Mouse (Mus musculus) liver, embryonic 14.5 days (tissue): ENCODE measurements at regions not wholly inside any gene's neighbourhood (a gene's known extent, or its start where the extent isn't known, plus 50 kb on each side); places are given as distances from the start of the nearest gene placed in this dataset.

Experiments used
- ATAC-seq: fragments of 200-750 bp; cut with Nextera tagmentation; 2 replicates; pipeline ENCODE4 v1.8.0; 2017; ENCODE audit warnings: moderate number of reproducible peaks, mild to moderate bottlenecking, moderate library complexity; ENCODE audit not compliant: insufficient read depth
- DNase-seq, 3 experiments: peaks; one replicate each; pipeline ENCODE4 v3.0.0-alpha.2; 2012 to 2013; ENCODE audit warnings: low read depth in 3 of 3, low spot score in 3 of 3
- H3K27ac ChIP-seq: fragments of 300-500 bp; sonication (generic); 2 replicates; pipeline ENCODE4 v1.5.1; 2014; ENCODE audit warnings: moderate library complexity, mild to moderate bottlenecking, control low read depth, inconsistent platforms
- H3K27me3 ChIP-seq: fragments of 300-500 bp; sonication (generic); 2 replicates; pipeline ENCODE4 v1.6.1; 2014; ENCODE audit warnings: mild to moderate bottlenecking, low read length, moderate library complexity; ENCODE audit not compliant: control insufficient read depth, insufficient read depth
- H3K36me3 ChIP-seq: fragments of 300-500 bp; sonication (generic); replicated peaks from 2 replicates; pipeline ENCODE4 v1.6.1; 2014; ENCODE audit warnings: low read depth; ENCODE audit not compliant: control insufficient read depth, insufficient read depth
- H3K4me1 ChIP-seq, 2 experiments: fragments of 200-500 bp in 1 of 2; fragments of 300-500 bp in 1 of 2; sonication (generic) in 1 of 2; replicated peaks; 2 replicates each; pipeline ENCODE4 v1.6.1; 2012 to 2014; ENCODE audit warnings: antibody characterized with exemption in 1 of 2, inconsistent platforms in 1 of 2, low read length in 1 of 2; ENCODE audit not compliant: control insufficient read depth in 2 of 2, insufficient read depth in 2 of 2
- H3K4me2 ChIP-seq: fragments of 300-500 bp; sonication (generic); 2 replicates; pipeline ENCODE4 v1.6.1; 2014; ENCODE audit warnings: low read depth, mild to moderate bottlenecking, control low read depth, moderate library complexity
- H3K4me3 ChIP-seq, 2 experiments: fragments of 200-500 bp in 1 of 2; fragments of 300-500 bp in 1 of 2; sonication (generic) in 1 of 2; 2 replicates each; pipeline ENCODE4 v1.5.1; 2012 to 2014; ENCODE audit warnings: low read depth in 2 of 2, low read length in 2 of 2, mild to moderate bottlenecking in 2 of 2, control low read depth in 1 of 2, inconsistent platforms in 1 of 2, moderate library complexity in 1 of 2; ENCODE audit not compliant: insufficient read depth in 1 of 2
- H3K9ac ChIP-seq: fragments of 300-500 bp; sonication (generic); replicated peaks from 2 replicates; pipeline ENCODE4 v1.6.1; 2014; ENCODE audit warnings: mild to moderate bottlenecking, control low read depth, moderate library complexity
- H3K9me3 ChIP-seq: fragments of 300-500 bp; sonication (generic); 2 replicates; pipeline ENCODE4 v1.6.1; 2016; ENCODE audit warnings: low read length, mixed read lengths; ENCODE audit not compliant: control insufficient read depth
- CTCF ChIP-seq: IDR thresholded peaks from 2 replicates; pipeline ENCODE4 v1.5.1; 2016; ENCODE audit warnings: antibody characterized with exemption, low read depth, control low read depth
- EP300 ChIP-seq: IDR thresholded peaks from 2 replicates; pipeline ENCODE4 v1.6.1; 2016; ENCODE audit warnings: antibody characterized with exemption, low read depth
- WGBS: fragments of 180-500 bp; shearing (Covaris S2); extraction: QIAGEN DNeasy Blood & Tissue Kit; methylation state at CpG from one replicate; pipeline ENCODE4 v1.1.7; 2014; ENCODE audit not compliant: insufficient replicate concordance; 5-methylcytosine and 5-hydroxymethylcytosine counted together

DNA sequence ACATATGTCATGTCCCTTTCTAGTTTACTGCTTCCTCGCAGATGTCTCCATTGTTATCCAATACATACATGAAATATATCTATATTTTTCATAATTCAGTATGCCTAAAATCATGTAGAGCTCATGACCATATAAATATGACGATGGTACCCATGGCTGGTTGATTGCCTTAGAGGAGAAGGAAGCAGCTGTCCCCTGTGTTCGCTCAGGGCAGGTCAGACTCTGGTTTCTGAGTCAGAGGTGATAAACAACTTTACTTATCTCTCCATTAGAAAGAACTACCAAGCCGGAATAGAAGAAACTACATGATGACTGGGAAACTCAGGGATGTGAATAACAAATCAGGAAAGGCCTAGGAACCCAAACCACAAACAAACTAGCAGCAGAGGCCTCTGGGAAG, 307.6 kb downstream of the Sox4 start:
- no peaks in the 10 kb centered on the region for H3K27me3 ChIP-seq
- peaks cover 0 to 1% of the 10 kb centered on the region in 2 experiments; a peak in 1 of 4 replicates for H3K4me1 ChIP-seq
- WGBS: 23% methylated on average over 4 of the region's 4 CpGs
- no peaks in the 10 kb centered on the region for H3K9me3 ChIP-seq
- no peaks in the 10 kb centered on the region for H3K36me3 ChIP-seq
- no peak overlapping the region for H3K4me3 ChIP-seq
- no peak overlapping the region for H3K9ac ChIP-seq
- ATAC-seq (no peak), DNase-seq (no peak)
- no peak for TF ChIP-seq CTCF
- no peak overlapping the region for H3K4me2 ChIP-seq
- H3K27ac ChIP-seq: no peak overlapping the region

DNA sequence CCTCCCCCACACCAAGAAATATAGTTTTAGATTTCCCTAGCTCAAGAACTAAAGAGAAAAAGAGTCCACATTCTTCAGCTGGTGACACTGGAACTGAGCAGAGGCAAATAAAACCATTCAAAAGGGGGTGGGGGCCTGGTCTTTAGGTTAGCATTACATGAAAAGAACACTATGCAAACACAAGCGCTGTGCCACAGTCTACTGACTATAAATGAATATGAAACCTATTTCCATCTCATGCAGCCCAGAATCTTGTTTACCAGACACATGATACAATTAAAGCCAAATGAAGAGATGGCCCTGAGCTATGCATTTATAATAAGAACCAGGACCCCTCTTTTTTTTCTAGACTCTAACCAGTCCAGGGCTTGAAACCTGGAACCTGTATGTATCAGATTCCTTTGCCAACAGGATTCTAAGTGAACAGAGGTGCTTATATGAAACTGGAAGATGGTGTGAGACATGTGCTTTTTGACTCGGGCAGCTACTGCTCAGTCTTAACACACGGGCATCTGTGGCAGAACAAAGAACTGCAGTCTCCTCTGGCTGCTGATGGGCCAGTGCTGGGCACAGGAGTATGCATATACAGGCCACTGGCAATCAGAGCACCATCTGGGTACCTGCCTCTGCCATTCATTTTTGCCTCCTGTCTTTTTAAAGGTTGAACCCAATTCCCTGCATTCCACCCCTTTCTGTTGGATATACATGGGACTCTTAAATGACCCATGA, 308.5 kb downstream of the Sox4 start:
- WGBS: 58% methylated on average over 3 of the region's 3 CpGs
- no peak overlapping the region for H3K27ac ChIP-seq
- no peaks in the 10 kb centered on the region for H3K9me3 ChIP-seq
- no peak overlapping the region for H3K9ac ChIP-seq
- TF ChIP-seq EP300 (no peak), CTCF (no peak)
- no peak overlapping the region for H3K4me3 ChIP-seq
- no peaks in the 10 kb centered on the region for H3K27me3 ChIP-seq
- ATAC-seq (no peak), DNase-seq (no peak)
- H3K4me2 ChIP-seq: no peak overlapping the region
- no peaks in the 10 kb centered on the region for H3K36me3 ChIP-seq
- no peaks in the 10 kb centered on the region for H3K4me1 ChIP-seq

DNA sequence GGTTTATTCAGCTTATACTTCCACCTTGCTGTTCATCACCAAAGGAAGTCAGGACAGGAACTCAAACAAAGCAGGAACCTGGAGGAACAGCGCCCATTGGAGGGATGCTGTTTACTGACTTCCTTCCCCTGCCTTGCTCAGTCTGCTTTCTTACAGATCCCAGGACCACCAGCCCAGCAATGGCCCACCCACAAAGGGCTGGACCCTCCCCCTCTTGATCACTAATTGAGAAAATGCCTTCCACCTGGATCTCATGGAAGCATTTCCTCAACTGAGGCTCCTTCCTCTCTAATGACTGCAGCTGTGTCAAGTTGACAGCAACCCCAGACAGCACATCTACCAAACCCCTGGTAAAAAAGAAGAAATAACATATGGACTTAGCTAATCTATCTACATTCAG, 312.7 kb downstream of the Sox4 start:
- ATAC-seq (no peak), DNase-seq (no peak)
- Histone ChIP-seq H3K9me3 (no peaks in the 10 kb centered on the region), H3K4me3 (no peak overlapping the region), H3K4me2 (no peak overlapping the region), H3K9ac (no peak overlapping the region), H3K27me3 (no peaks in the 10 kb centered on the region), H3K4me1 (no peaks in the 10 kb centered on the region), H3K36me3 (no peaks in the 10 kb centered on the region), H3K27ac (no peak overlapping the region)
- no peak for TF ChIP-seq EP300
- TF ChIP-seq CTCF: no peak
- WGBS: 37% methylated on average over 1 of the region's 1 CpGs

DNA sequence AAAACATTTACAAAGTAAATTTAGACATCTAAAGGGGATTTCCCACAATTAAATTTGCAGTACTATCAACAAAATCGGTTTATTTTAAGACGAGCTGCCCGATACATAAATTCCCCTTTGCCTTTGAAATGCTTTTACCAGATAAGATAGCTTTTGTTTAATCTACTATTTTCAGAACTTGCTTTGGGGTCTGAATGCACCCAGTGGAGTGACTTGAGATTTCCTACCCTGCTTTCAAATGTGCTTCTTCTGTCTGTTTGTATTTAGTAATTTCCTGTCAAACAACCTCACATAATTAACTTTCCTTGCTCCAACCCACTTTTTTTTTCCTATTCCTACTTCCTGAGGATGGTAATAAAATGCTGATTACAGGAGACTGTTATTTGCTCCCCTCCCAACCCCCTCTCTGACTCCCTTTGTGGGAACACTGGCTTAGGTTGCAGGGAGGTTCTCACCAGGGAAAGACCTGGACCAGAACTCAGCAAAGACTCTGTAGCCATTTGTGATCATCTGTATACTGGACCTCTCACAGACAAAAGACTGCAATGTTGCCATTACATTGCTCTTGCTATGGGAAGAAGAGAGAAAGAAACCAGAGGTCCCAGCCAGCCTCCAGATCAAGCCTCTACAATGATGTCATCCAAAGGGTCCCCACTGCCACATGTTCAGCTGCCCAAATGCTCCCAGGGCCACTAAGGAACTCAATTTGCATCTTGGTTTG, 318.1 kb downstream of the Sox4 start:
- Histone ChIP-seq H3K4me2 (no peak overlapping the region), H3K9ac (no peak overlapping the region), H3K27ac (no peak overlapping the region), H3K9me3 (no peaks in the 10 kb centered on the region), H3K4me3 (no peak overlapping the region), H3K27me3 (no peaks in the 10 kb centered on the region), H3K36me3 (no peaks in the 10 kb centered on the region), H3K4me1 (peaks cover 0 to 3% of the 10 kb centered on the region in 2 experiments; a peak in 1 of 4 replicates)
- no peak for DNase-seq
- TF ChIP-seq CTCF: no peak
- no peak for TF ChIP-seq EP300
- 8% methylated on average over 3 of the region's 3 CpGs for WGBS
- no peak for ATAC-seq

DNA sequence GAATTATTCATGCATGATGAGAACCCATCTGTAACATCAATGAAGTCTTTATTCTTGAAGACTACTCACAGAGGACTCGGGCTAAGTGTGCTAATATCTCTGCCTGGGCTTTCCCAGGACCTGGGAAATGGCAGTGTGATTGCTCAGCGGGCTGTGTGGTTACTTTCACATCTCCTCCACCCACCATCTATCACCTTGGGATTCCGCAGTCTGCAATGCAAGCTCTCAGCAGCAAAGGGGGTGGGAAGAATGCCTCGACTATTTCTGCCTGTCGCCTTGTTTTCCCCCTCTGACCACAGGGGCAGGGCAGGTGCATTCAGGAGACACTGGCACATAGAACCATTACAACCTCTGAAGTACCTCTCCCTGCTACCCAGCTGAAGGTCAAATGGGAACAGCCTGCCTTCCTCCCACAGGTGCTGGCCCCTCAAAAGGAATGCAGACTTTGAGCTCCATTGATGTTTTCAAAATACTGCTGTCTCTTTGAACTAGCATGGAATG, 319.9 kb downstream of the Sox4 start:
- ATAC-seq: no peak
- no peaks in the 10 kb centered on the region for H3K36me3 ChIP-seq
- H3K4me1 ChIP-seq: peaks cover 0 to 5% of the 10 kb centered on the region in 2 experiments; a peak in 2 of 4 replicates
- no peak for TF ChIP-seq EP300
- no peaks in the 10 kb centered on the region for H3K27me3 ChIP-seq
- no peak overlapping the region for H3K4me3 ChIP-seq
- WGBS: 47% methylated on average over 5 of the region's 5 CpGs
- H3K27ac ChIP-seq: no peak overlapping the region
- no peaks in the 10 kb centered on the region for H3K9me3 ChIP-seq
- no peak overlapping the region for H3K9ac ChIP-seq
- H3K4me2 ChIP-seq: no peak overlapping the region
- no peak for DNase-seq
